Mouse (Mus musculus) T-cell, adult 2 months (primary cell): ENCODE data around the gene Gm10447.

Experiments used
- DNase-seq: peaks from one replicate; pipeline ENCODE4 v3.0.0; 2022; ENCODE audit warnings: low spot score

Gene Gm10447

DNA sequence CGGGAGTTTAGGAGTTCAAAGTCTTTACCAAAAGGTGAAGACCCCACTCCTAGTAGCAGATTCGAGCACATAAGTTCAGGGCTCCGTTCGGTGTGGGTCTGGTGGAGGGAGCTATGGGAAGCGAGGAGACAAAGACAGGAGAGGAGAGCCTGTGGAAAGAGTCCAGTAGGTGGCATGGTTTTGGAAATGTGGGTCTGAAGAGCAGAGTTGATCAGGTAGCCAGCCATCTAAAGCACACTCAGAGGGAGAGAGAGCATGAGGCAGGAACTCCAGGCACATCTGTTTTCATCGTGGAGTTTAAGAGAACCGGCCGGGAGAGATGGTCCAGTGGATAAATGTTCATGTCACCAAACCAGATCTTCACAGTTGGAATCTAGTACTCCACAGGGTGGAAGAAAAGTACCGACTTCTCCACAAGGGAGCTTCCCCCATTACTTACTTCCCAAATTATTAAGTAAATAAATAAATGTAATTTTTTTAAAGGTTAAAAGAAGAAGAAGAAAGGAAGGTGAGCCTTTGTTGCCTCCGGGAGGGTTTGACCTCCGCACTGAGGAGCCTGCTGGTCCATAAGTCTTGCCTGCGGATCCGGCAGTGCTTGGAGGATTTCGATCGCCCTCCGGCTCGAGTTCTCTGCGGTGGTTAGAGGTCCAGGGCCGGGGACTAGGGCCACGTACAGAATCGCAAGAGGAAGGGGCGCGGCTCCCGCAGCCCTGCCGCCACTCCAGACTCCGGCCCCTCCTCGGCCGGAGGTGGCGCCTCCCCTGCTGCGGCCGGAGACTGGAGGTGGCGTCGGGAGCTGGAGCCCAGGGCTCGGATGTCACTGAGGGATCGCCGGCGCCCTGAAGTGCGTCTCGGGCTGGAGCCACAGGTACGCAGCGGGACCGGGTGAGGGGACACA, at the start of gene Gm10447, which contains the start of gene Shroom1:
TSS of gene Gm10447 (minus strand) at position 637 of the 898 bp plus-strand sequence.
TSS of gene Shroom1 (plus strand) at position 732 of the 898 bp plus-strand sequence.
- no peak for DNase-seq

DNA sequence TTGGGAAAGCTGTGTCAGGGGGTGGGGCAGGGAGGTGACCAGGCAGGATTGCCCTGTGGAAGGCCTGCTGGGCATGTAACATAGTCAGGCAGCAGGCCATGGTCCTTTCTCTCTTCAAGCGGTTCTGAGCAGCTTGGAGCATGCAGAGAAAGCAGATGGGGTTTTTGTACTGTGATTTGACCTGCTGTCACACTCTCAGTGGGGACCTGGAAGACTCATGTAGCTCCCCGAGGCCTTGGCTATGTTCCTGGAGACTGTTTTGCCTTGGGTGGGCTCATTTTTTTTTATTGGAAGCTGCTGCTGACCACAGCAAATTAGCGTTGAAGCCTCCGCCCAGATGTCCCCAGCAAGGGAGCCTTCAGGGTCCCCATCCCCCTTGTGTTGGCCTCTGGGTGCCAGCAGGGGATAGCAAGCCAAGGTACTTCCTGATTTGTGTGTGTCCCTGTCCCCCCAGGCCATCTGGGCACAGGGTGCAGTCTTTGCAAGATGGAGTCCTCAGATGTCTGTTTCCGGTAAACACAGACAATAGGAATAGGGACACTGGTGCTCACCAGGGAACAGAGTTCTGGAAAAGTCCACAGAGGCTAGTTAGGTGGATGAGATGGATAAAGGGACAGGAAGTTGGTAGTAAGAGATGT, 48.2 kb upstream of the Gm10447 start:
- DNase-seq = no peak

DNA sequence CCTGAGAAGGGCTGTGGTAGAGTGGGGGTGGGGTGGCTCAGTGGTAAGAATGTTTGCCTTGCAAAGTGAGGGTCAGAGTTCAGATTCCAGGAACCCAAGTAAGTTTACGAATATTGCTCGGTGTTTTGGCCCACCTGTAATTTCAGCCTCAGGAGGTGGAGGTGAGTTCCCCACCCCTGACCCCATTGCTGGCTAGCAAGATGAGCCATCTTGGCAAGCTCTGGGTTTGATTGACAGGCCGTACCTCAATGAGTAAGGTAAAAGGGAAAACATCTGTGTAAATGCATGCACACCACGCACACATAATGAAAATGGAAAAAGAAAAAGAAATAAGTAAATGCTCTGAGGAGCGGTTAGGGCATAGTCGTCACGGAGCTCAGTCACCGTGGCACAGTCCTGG, 47.5 kb upstream of the Gm10447 start:
- no peak for DNase-seq

GRCm38 (mm10) chr11:53503738-53504137, 46.8 kb upstream of the Gm10447 start:
- no peak for DNase-seq

DNA sequence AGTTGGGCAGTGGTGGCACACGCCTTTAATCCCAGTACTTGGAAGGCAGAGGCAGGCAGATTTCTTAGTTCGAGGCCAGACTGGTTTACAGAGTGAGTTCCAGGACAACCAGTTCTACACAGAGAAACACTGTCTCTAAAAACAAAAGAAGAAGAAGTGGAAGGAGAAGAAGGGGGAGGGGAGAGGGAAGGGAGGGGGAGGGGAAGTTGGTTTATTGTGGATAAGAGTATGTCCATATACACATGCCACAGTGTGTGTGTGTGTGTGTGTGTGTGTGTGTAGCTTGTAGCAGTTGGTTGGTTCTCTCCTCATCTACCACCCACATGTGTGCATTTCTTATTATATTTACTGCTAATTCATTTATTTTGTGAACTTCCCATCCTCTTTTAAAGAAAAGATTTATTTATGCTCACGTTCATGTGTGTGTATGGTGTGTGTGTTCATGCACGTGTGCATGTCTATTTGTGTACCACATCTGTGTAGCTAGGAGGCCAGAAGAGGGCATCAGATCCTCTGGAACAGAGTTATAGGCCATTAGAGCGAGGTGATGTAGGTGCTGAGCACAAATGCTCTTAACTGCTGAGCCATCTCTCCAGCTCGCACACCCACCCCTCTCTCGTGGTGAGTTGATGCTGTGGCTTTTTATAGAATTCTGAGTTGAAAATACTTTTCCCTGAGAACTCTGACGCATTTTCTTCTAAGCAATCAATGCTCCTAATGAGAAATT, 45.3 kb upstream of the Gm10447 start:
- no peak for DNase-seq

DNA sequence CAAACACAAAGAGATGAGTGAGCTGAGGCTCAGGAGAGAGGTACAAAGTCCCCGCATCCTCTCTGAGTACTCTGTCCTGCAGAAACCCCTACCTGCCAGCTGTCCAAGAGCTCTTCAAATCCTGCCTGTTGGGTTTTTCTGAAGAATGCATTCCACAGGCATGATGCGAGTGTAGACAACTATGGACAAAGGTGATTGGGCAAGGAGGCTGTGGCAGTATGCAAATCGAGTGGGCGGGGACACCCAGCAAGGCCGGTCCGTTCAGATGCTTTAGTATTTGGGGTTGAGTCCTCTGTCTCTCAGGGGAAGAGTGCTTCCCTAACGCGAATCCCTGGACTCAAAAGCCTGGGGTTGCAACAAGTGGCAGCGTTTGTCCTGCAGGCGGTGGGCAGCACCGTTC, 43.7 kb upstream of the Gm10447 start:
- DNase-seq = no peak

GRCm38 (mm10) chr11:53496946-53497345, 40.0 kb upstream of the Gm10447 start:
- no peak for DNase-seq

- DNase-seq = no peak
Observed at GRCm38 (mm10) chr11:53495417-53495816, 38.5 kb upstream of the Gm10447 start.

DNA sequence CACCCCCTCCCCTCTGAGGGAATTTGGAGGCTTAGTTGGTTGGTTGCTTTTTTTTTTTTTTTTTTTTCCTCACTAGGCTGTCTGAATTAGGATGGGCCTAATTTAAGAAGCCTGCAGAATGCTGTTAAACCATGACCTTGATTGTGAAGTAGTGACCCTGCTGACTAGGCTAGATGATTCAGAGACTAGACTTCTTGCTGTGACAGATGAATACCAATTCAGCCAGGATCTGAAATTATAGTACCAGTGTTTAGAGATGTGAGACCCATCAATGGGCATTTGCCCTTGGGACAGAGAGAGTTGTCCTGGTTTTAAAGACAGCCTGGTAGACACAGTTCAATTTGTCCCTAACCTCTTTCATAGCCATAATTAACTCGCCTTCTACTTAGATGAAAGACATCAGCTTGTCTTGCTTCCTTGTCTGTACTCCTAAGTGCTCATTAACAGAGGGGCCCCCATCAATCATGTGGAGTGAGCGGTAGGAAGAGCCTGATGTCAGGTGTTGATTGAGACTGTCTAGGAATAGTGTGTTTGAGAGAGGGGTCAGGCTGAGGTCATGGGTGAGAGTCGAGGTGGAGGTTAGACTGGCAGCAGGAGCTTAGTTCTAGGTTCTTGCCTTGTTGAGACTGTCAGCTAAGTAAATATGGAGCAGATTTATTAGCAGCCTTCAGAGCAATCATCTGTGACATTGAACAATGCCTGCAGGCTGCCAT, 36.5 kb upstream of the Gm10447 start:
- DNase-seq = no peak

- no peak for DNase-seq
Observed at GRCm38 (mm10) chr11:53491954-53492401, 35.1 kb upstream of the Gm10447 start.

DNA sequence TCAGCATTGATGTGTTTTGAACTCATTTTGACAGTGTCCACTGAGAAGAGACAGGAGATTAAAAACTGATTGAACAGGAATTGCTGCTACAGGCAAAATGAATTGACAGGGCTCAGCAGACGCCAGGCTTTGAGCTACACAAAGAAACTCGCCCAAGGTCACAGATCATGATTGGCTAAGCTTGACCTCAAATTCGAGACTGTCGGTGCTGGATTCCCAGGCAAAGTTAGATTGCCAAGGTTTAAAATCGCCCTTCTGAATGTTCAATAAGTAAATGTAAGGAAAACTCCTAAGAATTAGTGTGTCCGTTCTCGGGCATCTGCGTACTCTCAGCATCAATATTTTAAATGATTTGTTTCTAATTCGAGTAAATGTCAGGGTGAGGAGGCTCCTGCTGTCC, 32.5 kb upstream of the Gm10447 start:
- no peak for DNase-seq

- no peak for DNase-seq
Observed at GRCm38 (mm10) chr11:53489007-53489406, 32.1 kb upstream of the Gm10447 start.

GRCm38 (mm10) chr11:53486822-53487594, 30.1 kb upstream of the Gm10447 start:
- no peak for DNase-seq

- DNase-seq = no peak
Observed at GRCm38 (mm10) chr11:53486351-53486750, 29.4 kb upstream of the Gm10447 start.

- no peak for DNase-seq
Observed at GRCm38 (mm10) chr11:53485719-53486118, 28.8 kb upstream of the Gm10447 start.

GRCm38 (mm10) chr11:53483159-53483891, 26.4 kb upstream of the Gm10447 start:
- no peak for DNase-seq

GRCm38 (mm10) chr11:53481088-53481730, 24.3 kb upstream of the Gm10447 start:
- no peak for DNase-seq

DNA sequence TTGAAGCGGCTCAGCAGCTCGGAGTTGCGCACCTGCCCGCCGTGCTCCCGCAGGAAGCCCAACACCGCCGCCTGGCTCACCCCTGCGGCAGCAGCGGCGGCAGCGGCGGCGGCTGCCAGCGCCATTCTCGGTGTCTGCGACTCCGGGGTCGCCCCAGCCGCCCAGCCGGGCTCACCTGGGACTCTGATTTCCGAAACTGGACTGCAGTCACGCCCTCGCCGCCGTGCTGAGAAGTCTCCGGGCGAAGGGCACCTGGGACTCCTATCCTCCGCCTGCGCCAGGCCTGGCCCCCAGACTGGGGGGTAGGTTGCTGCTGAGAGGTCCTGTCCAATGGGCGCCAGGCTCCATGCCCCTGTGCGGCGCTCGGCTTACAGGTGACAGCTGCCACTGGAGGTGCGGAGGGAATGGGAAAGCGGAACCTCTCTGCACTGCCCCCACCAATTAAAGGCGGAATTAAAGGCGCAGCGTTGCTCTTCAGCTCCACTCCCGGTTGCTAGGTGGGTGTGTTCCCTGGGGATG, 22.9 kb upstream of the Gm10447 start, which contains the start of the genes Gm9945 and Sowaha:
TSS of gene Gm9945 (plus strand) at position 384 of the 519 bp plus-strand sequence.
TSS of gene Sowaha (minus strand) at position 492 of the 519 bp plus-strand sequence.
- DNase-seq = no peak

- no peak for DNase-seq
Observed at GRCm38 (mm10) chr11:53479171-53479782, 22.4 kb upstream of the Gm10447 start.
